Mouse (Mus musculus) stomach, embryonic 15.5 days (tissue): ENCODE results near the gene Trrap. TPM values are rescaled to one million over a fixed set of nuclear protein-coding genes. Genes with fewer than 3 reads are reported as not detected.

ENCODE experiments used
- ATAC-seq: fragments of 200-750 bp; cut with Nextera tagmentation; 2 replicates; pipeline ENCODE4 v1.8.0; 2017; ENCODE audit warnings: low read depth, moderate number of reproducible peaks, moderate TSS enrichment; ENCODE audit not compliant: insufficient read depth, low FRiP score
- H3K27ac ChIP-seq: fragments of 300-500 bp; sonication (generic); 2 replicates; pipeline ENCODE4 v1.5.1; 2015; ENCODE audit warnings: mild to moderate bottlenecking, inconsistent platforms
- H3K27me3 ChIP-seq: fragments of 300-500 bp; sonication (generic); replicated peaks from 2 replicates; pipeline ENCODE4 v1.6.1; 2015; ENCODE audit warnings: inconsistent platforms
- H3K36me3 ChIP-seq: fragments of 300-500 bp; sonication (generic); 2 replicates; pipeline ENCODE4 v1.6.1; 2015; ENCODE audit warnings: inconsistent platforms
- H3K4me1 ChIP-seq: fragments of 300-500 bp; sonication (generic); 2 replicates; pipeline ENCODE4 v1.6.1; 2015; ENCODE audit warnings: inconsistent platforms
- H3K4me2 ChIP-seq: fragments of 300-500 bp; sonication (generic); 2 replicates; pipeline ENCODE4 v1.6.1; 2015; ENCODE audit warnings: mild to moderate bottlenecking, inconsistent platforms
- H3K4me3 ChIP-seq: fragments of 300-500 bp; sonication (generic); replicated peaks from 2 replicates; pipeline ENCODE4 v1.5.1; 2015; ENCODE audit warnings: inconsistent platforms
- H3K9ac ChIP-seq: fragments of 300-500 bp; sonication (generic); 2 replicates; pipeline ENCODE4 v1.6.1; 2015; ENCODE audit warnings: inconsistent platforms
- H3K9me3 ChIP-seq: fragments of 300-500 bp; sonication (generic); 2 replicates; pipeline ENCODE4 v1.6.1; 2016; ENCODE audit warnings: inconsistent platforms
- WGBS: fragments of 180-500 bp; shearing (Covaris S2); methylation state at CpG from one replicate; pipeline ENCODE4 v1.1.7; 2015; 5-methylcytosine and 5-hydroxymethylcytosine counted together
- polyA plus RNA-seq: library from polyadenylated mRNA; unstranded; fragments of >200 nt; fragmentation: Nextera tagmentation; extraction: Ambion mirVana; gene quantifications from 2 replicates; pipeline ENCODE4 v1.2.1, GENCODE M21; 2015

Gene Trrap
- polyA plus RNA-seq, 1 experiment from 2014 or later, result 62.1 TPM

GRCm38 (mm10) chr5:144848735-144849134 is 81.2 kb downstream of the Trrap start:
- Histone ChIP-seq H3K9me3 (no peaks in the 10 kb centered on the region), H3K4me1 (no peaks in the 10 kb centered on the region), H3K4me3 (no peak overlapping the region), H3K27me3 (no peaks in the 10 kb centered on the region), H3K9ac (no peak overlapping the region), H3K36me3 (peaks cover 88% of the 10 kb centered on the region), H3K27ac (no peak overlapping the region), H3K4me2 (no peak overlapping the region)
- 72% methylated on average over 5 of the region's 5 CpGs for WGBS
- no peak for ATAC-seq

DNA sequence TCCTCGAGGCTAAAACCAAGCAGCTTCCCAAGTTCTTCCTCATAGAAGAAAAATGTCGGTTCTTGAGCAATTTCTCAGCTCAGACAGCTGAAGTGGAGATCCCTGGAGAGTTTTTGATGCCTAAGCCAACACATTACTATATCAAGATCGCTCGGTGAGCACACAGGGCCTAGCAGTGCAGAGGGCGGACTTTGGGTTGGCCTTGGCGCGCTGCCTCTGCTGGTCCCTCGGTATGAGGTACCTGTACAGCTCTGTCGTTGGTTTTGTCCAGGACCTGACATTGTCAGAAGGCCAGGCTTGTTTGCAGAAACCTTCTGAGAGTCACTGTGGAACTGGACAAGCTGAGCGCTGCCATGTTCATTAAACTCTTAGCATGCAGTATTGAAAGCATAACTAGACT is 82.4 kb downstream of the Trrap start:
- no peak overlapping the region for H3K9ac ChIP-seq
- no peak overlapping the region for H3K4me2 ChIP-seq
- H3K4me1 ChIP-seq, result no peaks in the 10 kb centered on the region
- no peak overlapping the region for H3K4me3 ChIP-seq
- no peaks in the 10 kb centered on the region for H3K27me3 ChIP-seq
- 90% methylated on average over 10 of the region's 10 CpGs for WGBS
- H3K27ac ChIP-seq, result no peak overlapping the region
- H3K36me3 ChIP-seq, result peaks cover 86% of the 10 kb centered on the region
- no peaks in the 10 kb centered on the region for H3K9me3 ChIP-seq
- no peak for ATAC-seq

- no peak overlapping the region for H3K9ac ChIP-seq
- no peak for ATAC-seq
- 92% methylated on average over 3 of the region's 3 CpGs for WGBS
- no peaks in the 10 kb centered on the region for H3K4me1 ChIP-seq
- H3K4me3 ChIP-seq, result no peak overlapping the region
- H3K27ac ChIP-seq, result no peak overlapping the region
- H3K9me3 ChIP-seq, result no peaks in the 10 kb centered on the region
- H3K4me2 ChIP-seq, result no peak overlapping the region
- H3K27me3 ChIP-seq, result no peaks in the 10 kb centered on the region
- H3K36me3 ChIP-seq, result peaks cover 82% of the 10 kb centered on the region
Measured at GRCm38 (mm10) chr5:144851820-144852219, 84.3 kb downstream of the Trrap start.

- H3K36me3 ChIP-seq, result peaks cover 69% of the 10 kb centered on the region
- no peaks in the 10 kb centered on the region for H3K27me3 ChIP-seq
- no peak overlapping the region for H3K4me2 ChIP-seq
- no peak for ATAC-seq
- H3K27ac ChIP-seq, result no peak overlapping the region
- no peaks in the 10 kb centered on the region for H3K4me1 ChIP-seq
- no peak overlapping the region for H3K4me3 ChIP-seq
- H3K9ac ChIP-seq, result no peak overlapping the region
- 86% methylated on average over 5 of the region's 5 CpGs for WGBS
- H3K9me3 ChIP-seq, result no peaks in the 10 kb centered on the region
Measured at GRCm38 (mm10) chr5:144853931-144854330, 86.4 kb downstream of the Trrap start.

GRCm38 (mm10) chr5:144855936-144856335 is 88.4 kb downstream of the Trrap start:
- Histone ChIP-seq H3K27me3 (no peaks in the 10 kb centered on the region), H3K4me1 (no peaks in the 10 kb centered on the region), H3K4me3 (no peak overlapping the region), H3K4me2 (no peak overlapping the region), H3K9me3 (no peaks in the 10 kb centered on the region), H3K9ac (no peak overlapping the region), H3K36me3 (peaks cover 72% of the 10 kb centered on the region), H3K27ac (no peak overlapping the region)
- 62% methylated on average over 6 of the region's 6 CpGs for whole genome bisulfite sequencing
- no peak for ATAC-seq

GRCm38 (mm10) chr5:144858527-144858926 is 91.0 kb downstream of the Trrap start:
- Histone ChIP-seq H3K9ac (no peak overlapping the region), H3K4me1 (no peaks in the 10 kb centered on the region), H3K4me2 (no peak overlapping the region), H3K9me3 (no peaks in the 10 kb centered on the region), H3K4me3 (no peak overlapping the region), H3K36me3 (peaks cover 53% of the 10 kb centered on the region), H3K27ac (no peak overlapping the region), H3K27me3 (no peaks in the 10 kb centered on the region)
- WGBS, result 94% methylated on average over 15 of the region's 15 CpGs
- ATAC-seq, result no peak

DNA sequence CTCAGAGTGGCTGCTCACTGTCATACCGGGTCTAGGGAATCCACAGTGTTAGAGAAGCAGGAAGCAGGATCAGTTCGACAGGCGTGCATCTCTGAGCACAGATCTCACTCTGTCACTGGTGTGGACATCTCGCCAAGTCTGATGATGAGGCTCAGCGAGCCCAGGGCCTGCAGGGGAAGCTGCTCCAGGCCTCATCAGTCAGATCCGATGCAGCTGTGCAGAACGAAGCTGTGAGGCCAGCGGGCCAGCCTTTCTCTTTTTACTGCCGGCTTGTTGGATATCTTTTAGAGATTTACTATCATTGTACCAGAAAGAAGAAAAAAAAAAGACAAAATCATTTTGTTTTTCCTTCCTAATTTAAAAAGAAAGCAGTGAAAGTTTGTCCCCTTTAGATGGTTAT is 91.8 kb downstream of the Trrap start:
- Histone ChIP-seq H3K36me3 (peaks cover 46% of the 10 kb centered on the region), H3K4me1 (no peaks in the 10 kb centered on the region), H3K4me2 (no peak overlapping the region), H3K4me3 (no peak overlapping the region), H3K9ac (no peak overlapping the region), H3K27ac (no peak overlapping the region), H3K27me3 (no peaks in the 10 kb centered on the region), H3K9me3 (no peaks in the 10 kb centered on the region)
- 90% methylated on average over 9 of the region's 9 CpGs for WGBS
- no peak for ATAC-seq

- Histone ChIP-seq H3K4me3 (no peak overlapping the region), H3K4me1 (no peaks in the 10 kb centered on the region), H3K27me3 (no peaks in the 10 kb centered on the region), H3K4me2 (no peak overlapping the region), H3K36me3 (peaks cover 37% of the 10 kb centered on the region), H3K27ac (no peak overlapping the region), H3K9ac (no peak overlapping the region), H3K9me3 (no peaks in the 10 kb centered on the region)
- 98% methylated on average over 8 of the region's 8 CpGs for WGBS
- no peak for ATAC-seq
Measured at GRCm38 (mm10) chr5:144860913-144861312, 93.4 kb downstream of the Trrap start.

- H3K36me3 ChIP-seq, result no peaks in the 10 kb centered on the region
- H3K9ac ChIP-seq, result no peak overlapping the region
- no peaks in the 10 kb centered on the region for H3K27me3 ChIP-seq
- H3K9me3 ChIP-seq, result no peaks in the 10 kb centered on the region
- 72% methylated on average over 8 of the region's 8 CpGs for WGBS
- no peak overlapping the region for H3K27ac ChIP-seq
- H3K4me2 ChIP-seq, result no peak overlapping the region
- ATAC-seq, result no peak
- H3K4me3 ChIP-seq, result no peak overlapping the region
- no peaks in the 10 kb centered on the region for H3K4me1 ChIP-seq
Measured at GRCm38 (mm10) chr5:144866923-144867322, 99.4 kb downstream of the Trrap start.

GRCm38 (mm10) chr5:144869466-144869865 is 101.9 kb downstream of the Trrap start:
- H3K4me3 ChIP-seq, result no peak overlapping the region
- no peaks in the 10 kb centered on the region for H3K9me3 ChIP-seq
- no peaks in the 10 kb centered on the region for H3K36me3 ChIP-seq
- no peak overlapping the region for H3K27ac ChIP-seq
- H3K9ac ChIP-seq, result no peak overlapping the region
- H3K27me3 ChIP-seq, result no peaks in the 10 kb centered on the region
- 74% methylated on average over 7 of the region's 7 CpGs for WGBS
- no peak for ATAC-seq
- no peak overlapping the region for H3K4me2 ChIP-seq
- no peaks in the 10 kb centered on the region for H3K4me1 ChIP-seq

GRCm38 (mm10) chr5:144870782-144871181 is 103.2 kb downstream of the Trrap start:
- H3K4me2 ChIP-seq, result no peak overlapping the region
- no peaks in the 10 kb centered on the region for H3K36me3 ChIP-seq
- no peak overlapping the region for H3K9ac ChIP-seq
- no peak for ATAC-seq
- WGBS, result 74% methylated on average over 7 of the region's 7 CpGs
- no peaks in the 10 kb centered on the region for H3K9me3 ChIP-seq
- no peak overlapping the region for H3K4me3 ChIP-seq
- no peaks in the 10 kb centered on the region for H3K27me3 ChIP-seq
- no peaks in the 10 kb centered on the region for H3K4me1 ChIP-seq
- H3K27ac ChIP-seq, result no peak overlapping the region

DNA sequence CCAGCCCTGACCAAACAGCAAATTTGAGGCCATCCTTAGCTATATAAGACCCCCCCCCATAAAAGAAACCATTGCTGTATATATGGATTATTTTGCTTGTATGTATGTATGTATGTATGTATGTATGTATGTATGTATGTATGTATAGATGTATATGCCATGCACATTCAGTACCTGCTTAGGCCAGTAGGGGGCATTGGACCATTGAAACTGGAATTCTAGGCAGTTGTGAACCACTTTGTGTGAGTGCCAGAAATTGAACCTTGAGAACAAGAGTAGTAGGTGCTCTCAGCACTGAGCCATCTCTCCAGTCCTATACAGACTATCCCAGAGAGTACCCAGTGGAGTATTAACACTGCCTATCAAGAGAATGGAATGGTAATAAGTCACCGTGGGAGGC is 104.2 kb downstream of the Trrap start:
- ATAC-seq, result no peak
- H3K36me3 ChIP-seq, result 0 out of 2 replicates have a peak, but pooled peaks cover 2% of the 10 kb centered on the region
- H3K4me1 ChIP-seq, result no peaks in the 10 kb centered on the region
- H3K27ac ChIP-seq, result no peak overlapping the region
- H3K9ac ChIP-seq, result no peak overlapping the region
- no peaks in the 10 kb centered on the region for H3K27me3 ChIP-seq
- no peak overlapping the region for H3K4me2 ChIP-seq
- no peaks in the 10 kb centered on the region for H3K9me3 ChIP-seq
- no peak overlapping the region for H3K4me3 ChIP-seq
- WGBS, result 89% methylated on average over 1 of the region's 1 CpGs

DNA sequence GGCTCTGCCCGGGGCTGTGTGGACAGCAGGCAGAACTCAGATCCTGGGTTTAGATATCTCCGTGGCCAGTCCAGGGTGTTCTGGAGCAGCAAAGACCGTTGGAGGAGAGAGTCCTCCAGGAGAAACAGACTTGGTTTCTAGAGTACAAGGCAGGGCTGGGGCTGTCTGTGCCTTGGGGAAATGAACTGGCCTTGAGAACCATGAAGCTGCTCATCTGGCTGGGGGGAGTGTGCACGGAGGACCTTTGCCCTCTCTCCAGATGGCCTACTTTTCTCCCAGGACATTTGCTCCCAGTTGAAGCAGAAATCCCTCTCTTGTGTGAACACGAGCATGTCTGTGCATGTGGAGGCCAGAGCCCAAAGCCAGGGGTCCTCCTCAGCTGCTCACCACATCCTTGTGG is 104.8 kb downstream of the Trrap start:
- H3K9ac ChIP-seq, result no peak overlapping the region
- no peaks in the 10 kb centered on the region for H3K9me3 ChIP-seq
- H3K27ac ChIP-seq, result no peak overlapping the region
- no peaks in the 10 kb centered on the region for H3K4me1 ChIP-seq
- no peak overlapping the region for H3K4me2 ChIP-seq
- no peak overlapping the region for H3K4me3 ChIP-seq
- H3K36me3 ChIP-seq, result 0 out of 2 replicates have a peak, but pooled peaks cover 7% of the 10 kb centered on the region
- ATAC-seq, result no peak
- no peaks in the 10 kb centered on the region for H3K27me3 ChIP-seq
- 76% methylated on average over 5 of the region's 5 CpGs for WGBS
